Mouse (Mus musculus): ENCODE measurements at regions not wholly inside any gene's neighbourhood (a gene's known extent, or its start where the extent isn't known, plus 50 kb on each side); places are given as distances from the start of the nearest gene placed in this dataset.

GRCm38 (mm10) chr10:126531950-126532349 lies 369.2 kb downstream of the Atp23 start:
- TF ChIP-seq CTCF (IDR thresholded peaks at IDR 0.05; ENCODE audit: insufficient read depth, low read depth, low read length), result no peak
- TF ChIP-seq POLR2A (IDR thresholded peaks at IDR 0.05; ENCODE audit: insufficient read depth, low read depth, low read length), result no peak
